Mouse (Mus musculus): ENCODE data around the gene Adgrf2. TPM values are rescaled to one million over a fixed set of nuclear protein-coding genes. Genes with fewer than 3 reads are reported as not detected.

Gene Adgrf2
- total RNA-seq, 2 experiments from 2014 or later, result 0.11 to 0.16 TPM

Other genes starting within 250 kb of the Adgrf2 start
- not detected for gene Opn5, start 130.8 kb downstream of the Adgrf2 start, total RNA-seq (2021)
- gene Adgrf4, start 49.9 kb downstream of the Adgrf2 start, total RNA-seq (2021), result under 1 TPM; 0.25 to 0.60 TPM
- 10 to 100 TPM; 21.4 to 22.4 TPM for gene Cd2ap, start 134.5 kb upstream of the Adgrf2 start, total RNA-seq (2021)

Data from heart, postnatal 25 days (tissue).